Mouse (Mus musculus) macrophage (primary cell): ENCODE data around the gene Pigx. TPM values are rescaled to one million over a fixed set of nuclear protein-coding genes. Genes with fewer than 3 reads are reported as not detected.

Experiments
- H3K27ac ChIP-seq: fragments of 350-480 bp; formaldehyde crosslinking; 2 replicates; pipeline ENCODE4 v1.9.0; 2021
- H3K36me3 ChIP-seq: fragments of 350-480 bp; formaldehyde crosslinking; 2 replicates; pipeline ENCODE4 v1.9.0; 2021; ENCODE audit errors: inconsistent target
- H3K4me3 ChIP-seq: fragments of 350-480 bp; formaldehyde crosslinking; 2 replicates; pipeline ENCODE4 v1.9.0; 2021; ENCODE audit errors: inconsistent target
- H3K79me2 ChIP-seq: fragments of 350-480 bp; formaldehyde crosslinking; 2 replicates; pipeline ENCODE4 v1.9.0; 2021; ENCODE audit errors: inconsistent target
- WGBS: methylation state at CpG from one replicate; pipeline ENCODE4 v1.1.7; 2026; ENCODE audit warnings: inconsistent platforms; ENCODE audit not compliant: missing documents; 5-methylcytosine and 5-hydroxymethylcytosine counted together
- polyA plus RNA-seq: library from polyadenylated mRNA; stranded (reverse); fragments of 250-400 nt; gene quantifications from 3 replicates; pipeline ENCODE4 v1.2.4, GENCODE M21; 2018; ENCODE audit warnings: inconsistent platforms
- total RNA-seq, 78 experiments: library from RNA; depleted of rRNA; stranded (reverse); fragments of 250-400 nt; gene quantifications; 1 replicate in 9 of 78; 2 replicates in 24 of 78; 3 replicates in 43 of 78; 4 replicates in 2 of 78; pipeline ENCODE4 v1.2.4; 2018; ENCODE audit warnings: inconsistent platforms in 56 of 78

Gene Pigx
- total RNA-seq (2018; cell fraction: chromatin; rRNA removed): 10 to 100 TPM in 18 of 26 experiments, 1 to 10 TPM in 8; 2.5 to 31.8 (median 16.8) TPM
- 10 to 100 TPM; 21.3 to 34.3 (median 27.7) TPM for total RNA-seq (2018; cell fraction: cytosol; rRNA removed)
- 10 to 100 TPM in 25 of 26 experiments, 1 to 10 TPM in 1; 9.8 to 41.6 (median 16.8) TPM for total RNA-seq (2018; cell fraction: nucleus; rRNA removed)
- polyA plus RNA-seq: 30.5 to 37.7 TPM (median 33.8 TPM) in 3 replicates

- Histone ChIP-seq H3K79me2 (peaks cover 13% of the 10 kb centered on the region; the same call in 1 of the 2 replicates), H3K4me3 (peak within 1 kb of the TSS; percentile 60), H3K36me3 (0 out of 2 replicates have a peak, but pooled peaks cover 4% of the 10 kb centered on the region), H3K27ac (peak within 1 kb of the TSS; percentile 10; the same call in 1 of the 2 replicates)
- under 1% methylated on average over 30 of the region's 34 CpGs for WGBS
Observed at GRCm38 (mm10) chr16:32099638-32100150, at the start of gene Pigx, which contains the start of gene Cep19. Gene Pigx (minus strand): TSS chr16:32099740. Gene Cep19 (plus strand): TSS chr16:32099800.

DNA sequence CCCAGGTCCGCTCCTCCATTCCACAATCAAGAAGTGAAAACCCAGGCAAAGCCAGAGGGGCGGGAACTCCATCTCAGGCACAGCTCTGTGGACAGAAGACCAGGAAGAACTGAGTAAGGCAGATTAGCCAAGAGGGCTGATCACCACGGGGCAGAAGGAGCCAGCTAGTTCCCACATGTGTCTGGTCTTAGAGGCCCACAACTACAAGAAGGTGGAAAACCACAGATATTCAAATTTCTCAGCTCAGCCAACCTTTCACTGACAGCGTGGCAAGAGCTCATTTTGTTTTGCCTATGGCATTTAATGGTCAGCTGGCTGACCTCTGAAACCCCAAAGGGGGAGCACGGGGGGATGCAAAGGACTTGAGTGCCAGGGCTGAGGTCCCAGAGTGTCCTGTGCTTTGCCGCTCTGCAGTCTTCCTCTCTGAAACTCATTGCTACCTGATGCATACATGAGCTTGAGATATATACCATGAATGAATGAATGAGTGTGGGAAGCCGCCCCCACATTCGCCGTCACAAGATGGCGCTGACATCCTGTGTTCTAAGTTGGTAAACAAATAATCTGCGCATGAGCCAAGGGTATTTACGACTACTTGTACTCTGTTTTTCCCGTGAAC lies 48.2 kb upstream of the Pigx start:
- 86% methylated on average over 9 of the region's 13 CpGs for WGBS
- Histone ChIP-seq H3K36me3 (peaks cover 53% of the 10 kb centered on the region), H3K79me2 (peaks cover 43% of the 10 kb centered on the region), H3K27ac (no peak overlapping the region), H3K4me3 (no peak overlapping the region)

DNA sequence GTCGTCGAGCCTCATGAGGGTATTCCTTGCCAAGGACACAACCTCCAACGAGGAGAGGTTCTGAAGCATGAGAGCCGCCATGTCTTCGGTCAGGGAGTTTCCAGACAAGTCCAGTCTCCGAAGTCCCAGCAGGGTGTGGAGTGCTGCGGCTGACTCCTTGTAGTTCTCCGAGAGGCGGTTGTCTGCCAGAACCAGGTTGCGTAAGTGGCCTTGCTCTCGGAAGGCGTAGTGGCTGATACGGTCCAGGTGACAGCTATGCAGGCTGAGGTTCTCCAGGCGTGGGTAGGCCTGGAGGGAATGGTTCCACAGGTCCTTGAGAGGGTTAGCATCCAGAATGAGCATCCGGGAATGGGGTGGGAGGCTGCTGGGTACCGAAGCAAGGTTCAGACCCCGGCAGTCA lies 45.1 kb upstream of the Pigx start:
- peaks cover 43% of the 10 kb centered on the region for H3K79me2 ChIP-seq
- WGBS: 97% methylated on average over 8 of the region's 17 CpGs
- no peak overlapping the region for H3K27ac ChIP-seq
- no peak overlapping the region for H3K4me3 ChIP-seq
- H3K36me3 ChIP-seq: peaks cover 61% of the 10 kb centered on the region

DNA sequence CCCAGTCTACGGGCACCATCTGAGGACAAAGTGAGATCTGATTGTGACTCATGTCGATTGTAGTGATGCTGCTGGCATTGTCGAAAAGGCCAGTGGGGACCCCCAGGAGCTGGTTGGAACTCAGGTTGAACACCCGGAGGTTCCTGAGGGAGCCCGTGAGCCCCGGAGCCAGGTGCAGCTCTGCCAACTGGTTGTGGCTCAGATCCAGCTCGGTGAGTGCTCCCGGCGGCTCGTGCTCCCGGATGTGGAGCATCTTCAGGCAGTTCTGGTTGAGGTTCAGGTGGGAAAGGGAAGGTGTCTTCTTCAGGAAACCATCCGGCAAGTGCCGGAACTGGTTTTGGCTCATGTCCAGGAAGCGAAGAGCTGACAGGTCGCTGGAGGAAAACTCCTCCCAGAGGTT lies 44.2 kb upstream of the Pigx start:
- H3K36me3 ChIP-seq: peaks cover 61% of the 10 kb centered on the region
- H3K27ac ChIP-seq: no peak overlapping the region
- H3K79me2 ChIP-seq: peaks cover 43% of the 10 kb centered on the region
- no peak overlapping the region for H3K4me3 ChIP-seq
- 88% methylated on average over 9 of the region's 15 CpGs for WGBS

DNA sequence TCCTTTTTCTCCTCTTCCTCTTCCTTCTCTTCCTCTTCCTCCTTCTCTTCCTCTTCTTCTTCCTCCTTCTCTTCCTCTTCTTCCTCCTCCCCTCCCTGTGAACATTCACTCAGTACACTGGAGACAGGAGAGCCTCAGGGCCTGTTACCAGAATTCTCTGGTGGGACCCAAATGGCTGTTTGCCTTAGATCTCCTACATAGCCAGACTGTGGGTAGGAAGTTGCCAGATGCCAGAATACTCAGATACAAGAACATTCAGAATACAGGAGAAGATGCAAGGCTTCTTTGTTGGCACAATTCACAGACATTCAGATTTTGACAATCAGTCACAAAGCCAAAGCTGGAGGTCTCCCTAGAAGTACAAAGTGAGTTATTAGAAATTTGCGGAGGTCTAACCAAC lies 39.4 kb upstream of the Pigx start:
- Histone ChIP-seq H3K27ac (no peak overlapping the region), H3K79me2 (peaks cover 5% of the 10 kb centered on the region; the same call in 1 of the 2 replicates), H3K36me3 (peaks cover 20% of the 10 kb centered on the region), H3K4me3 (no peak overlapping the region)
- WGBS: 82% methylated on average over 1 of the region's 1 CpGs

DNA sequence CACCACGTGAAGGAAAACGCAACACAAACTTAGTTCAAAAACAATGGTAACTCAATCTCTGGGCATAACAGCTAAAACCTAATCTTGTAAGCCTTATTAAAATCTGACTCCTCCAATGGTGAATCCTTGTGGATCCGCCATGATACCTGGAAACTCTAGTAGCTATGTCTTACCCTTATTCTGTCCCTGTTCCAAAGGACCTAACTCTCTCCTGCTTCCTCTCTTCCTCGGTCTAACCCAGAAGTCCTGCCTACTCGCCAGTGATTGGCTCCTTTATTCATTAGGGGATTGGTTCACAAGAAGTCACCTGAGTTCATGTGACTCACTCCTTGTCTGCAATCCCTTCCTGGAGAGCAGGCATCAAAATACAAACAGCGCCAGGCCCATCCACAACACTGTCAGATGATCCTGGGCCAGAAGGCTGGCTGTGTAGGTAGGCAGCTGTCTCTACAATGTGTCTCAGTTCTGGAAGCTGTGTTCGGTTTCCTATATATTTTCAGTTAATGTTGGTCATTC lies 36.4 kb upstream of the Pigx start:
- Histone ChIP-seq H3K36me3 (no peaks in the 10 kb centered on the region), H3K4me3 (no peak overlapping the region), H3K27ac (no peak overlapping the region), H3K79me2 (no peaks in the 10 kb centered on the region)
- 97% methylated on average over 4 of the region's 7 CpGs for WGBS

GRCm38 (mm10) chr16:32133148-32133547 lies 33.6 kb upstream of the Pigx start:
- H3K4me3 ChIP-seq: no peak overlapping the region
- H3K27ac ChIP-seq: no peak overlapping the region
- H3K36me3 ChIP-seq: no peaks in the 10 kb centered on the region
- no peaks in the 10 kb centered on the region for H3K79me2 ChIP-seq
- whole genome bisulfite sequencing: 98% methylated on average over 3 of the region's 3 CpGs

- Histone ChIP-seq H3K79me2 (no peaks in the 10 kb centered on the region), H3K27ac (peak overlapping the region; percentile 69), H3K4me3 (peak overlapping the region; percentile 22), H3K36me3 (no peaks in the 10 kb centered on the region)
- whole genome bisulfite sequencing: 13% methylated on average over 15 of the region's 16 CpGs
Observed at GRCm38 (mm10) chr16:32130190-32130826, 30.8 kb upstream of the Pigx start.

GRCm38 (mm10) chr16:32129449-32130189 lies 30.1 kb upstream of the Pigx start:
- 23% methylated on average over 20 of the region's 20 CpGs for WGBS
- Histone ChIP-seq H3K27ac (peak overlapping the region; percentile 69), H3K36me3 (no peaks in the 10 kb centered on the region), H3K79me2 (no peaks in the 10 kb centered on the region), H3K4me3 (peak overlapping the region; percentile 22)

GRCm38 (mm10) chr16:32127046-32127445 lies 27.5 kb upstream of the Pigx start:
- Histone ChIP-seq H3K4me3 (no peak overlapping the region), H3K36me3 (no peaks in the 10 kb centered on the region), H3K79me2 (no peaks in the 10 kb centered on the region), H3K27ac (no peak overlapping the region)
- WGBS: 69% methylated on average over 4 of the region's 4 CpGs

GRCm38 (mm10) chr16:32125364-32125763 lies 25.8 kb upstream of the Pigx start:
- H3K4me3 ChIP-seq: no peak overlapping the region
- H3K36me3 ChIP-seq: no peaks in the 10 kb centered on the region
- H3K79me2 ChIP-seq: no peaks in the 10 kb centered on the region
- no peak overlapping the region for H3K27ac ChIP-seq
- WGBS: 91% methylated on average over 3 of the region's 3 CpGs

- no peaks in the 10 kb centered on the region for H3K79me2 ChIP-seq
- peak overlapping the region; percentile 44 for H3K27ac ChIP-seq
- no peaks in the 10 kb centered on the region for H3K36me3 ChIP-seq
- no peak overlapping the region for H3K4me3 ChIP-seq
- WGBS: 25% methylated on average over 17 of the region's 17 CpGs
Observed at GRCm38 (mm10) chr16:32124444-32125335, 25.1 kb upstream of the Pigx start.

- Histone ChIP-seq H3K4me3 (no peak overlapping the region), H3K36me3 (no peaks in the 10 kb centered on the region), H3K79me2 (no peaks in the 10 kb centered on the region), H3K27ac (no peak overlapping the region)
- 82% methylated on average over 7 of the region's 7 CpGs for WGBS
Observed at GRCm38 (mm10) chr16:32124020-32124419, 24.5 kb upstream of the Pigx start.
